Mouse (Mus musculus): ENCODE results near the gene Sept12.

The Sept12 gene

DNA sequence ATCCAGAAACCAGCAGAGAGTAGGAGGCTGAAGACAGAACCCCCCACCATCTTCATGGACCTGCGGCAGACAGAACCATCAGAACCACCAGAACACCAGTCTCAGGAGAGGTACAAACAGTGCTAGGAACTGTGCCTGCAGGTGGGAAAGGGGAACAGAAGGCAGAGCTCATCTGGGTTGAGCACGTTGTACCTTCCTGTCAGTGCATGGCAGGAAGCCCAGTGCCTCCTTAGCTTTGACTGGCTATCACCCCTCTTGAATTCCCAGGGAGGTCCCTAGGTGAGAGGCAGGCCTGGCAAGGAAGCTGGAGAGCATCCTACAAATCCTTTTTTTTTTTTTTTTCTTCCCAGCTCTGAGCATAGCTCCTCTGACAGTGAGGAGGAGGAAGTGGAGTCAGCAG is 21.5 kb downstream of the Sept12 start:
- intact Hi-C loops (cut with DNase I) = no loop called here

DNA sequence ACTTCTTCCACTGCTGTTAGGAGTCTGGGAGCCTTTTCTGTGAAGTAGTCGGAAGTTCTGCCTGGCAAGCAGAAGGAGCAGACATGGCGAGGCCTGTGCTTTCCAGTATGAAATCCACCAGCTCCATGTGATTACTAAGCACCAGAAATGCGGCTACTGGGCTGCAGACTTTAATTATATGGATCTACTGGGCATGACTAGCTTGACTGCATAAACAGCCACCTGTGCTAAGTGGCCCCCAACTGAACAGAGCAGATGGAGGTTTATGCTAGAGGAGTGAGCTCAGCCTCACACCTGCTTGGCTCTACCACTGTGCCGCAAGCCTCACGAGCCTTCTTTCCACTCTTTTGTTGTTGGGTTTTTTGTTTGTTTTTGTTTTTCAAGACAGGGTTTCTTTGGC is 23.1 kb downstream of the Sept12 start:
- intact Hi-C loops (cut with DNase I) = no loop called here

GRCm38 (mm10) chr16:4971626-4972025 is 26.0 kb downstream of the Sept12 start:
- intact Hi-C loops (cut with DNase I) = no loop called here

- intact Hi-C loops (cut with DNase I) = loop anchor here (5.0 kb wide), 1 partner anchor 48 kb away; no protein-coding TSS in a partner anchor
Measured at GRCm38 (mm10) chr16:4969055-4969843, 28.4 kb downstream of the Sept12 start.

DNA sequence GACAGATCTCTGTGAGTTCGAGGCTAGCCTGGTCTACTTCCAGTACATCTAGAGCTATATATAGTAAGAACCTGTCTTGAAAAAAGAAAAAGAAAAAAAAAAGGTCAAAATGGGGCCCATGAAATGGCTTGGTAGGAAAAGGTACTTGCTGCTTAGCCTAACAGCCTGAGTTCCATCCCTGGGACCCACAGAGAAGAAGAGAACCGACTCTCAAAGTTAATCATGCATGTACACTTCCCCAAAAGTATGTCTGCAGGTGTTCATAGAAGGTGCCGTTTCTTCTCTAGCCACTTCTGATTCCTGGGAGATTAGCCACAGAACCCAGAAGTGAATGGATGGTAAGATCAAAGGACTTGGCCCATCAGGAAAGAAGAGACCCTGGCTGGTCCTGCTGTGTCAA is 29.2 kb downstream of the Sept12 start:
- intact Hi-C loops (cut with DNase I) = loop anchor here (5.0 kb wide), 1 partner anchor 49 kb away; no protein-coding TSS in a partner anchor

DNA sequence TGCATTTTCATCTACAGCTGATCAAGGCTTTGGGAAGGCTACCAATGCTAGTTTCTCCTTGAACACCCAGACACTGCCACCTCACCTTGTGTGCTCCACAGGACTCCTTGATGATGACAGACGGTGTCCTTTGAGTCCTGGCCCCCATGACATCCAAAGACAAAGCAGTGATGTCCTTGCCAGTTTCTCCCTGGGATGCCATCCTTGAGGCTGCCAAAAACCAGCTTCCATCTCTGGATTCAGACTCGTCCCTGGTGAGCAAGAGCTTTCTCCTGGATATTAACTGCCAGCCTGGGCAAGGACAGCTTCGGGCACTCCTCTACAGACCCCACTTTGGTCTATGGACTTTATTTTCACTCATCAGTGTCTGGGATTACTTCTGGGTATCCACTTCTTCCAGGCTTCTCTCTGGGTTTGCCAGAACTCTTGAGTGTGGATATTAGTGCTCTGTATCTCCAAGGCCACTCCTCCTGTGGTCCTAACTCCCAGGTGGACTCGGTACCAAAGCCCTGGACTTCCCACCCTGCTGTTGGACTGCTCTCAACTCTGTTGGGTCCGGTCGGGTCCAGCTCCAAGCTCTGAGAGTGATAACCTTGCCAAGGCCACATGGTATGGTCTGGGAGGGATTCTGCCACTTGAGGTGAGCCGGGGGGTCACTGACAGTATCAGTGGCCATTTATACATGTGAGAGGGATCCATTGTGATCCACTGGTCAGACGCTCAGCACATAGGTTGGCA is 32.1 kb downstream of the Sept12 start:
- intact Hi-C loops (cut with DNase I) = loop anchor here (5.0 kb wide), 1 partner anchor 52 kb away; no protein-coding TSS in a partner anchor

GRCm38 (mm10) chr16:4964731-4965391 is 32.8 kb downstream of the Sept12 start:
- intact Hi-C loops (cut with DNase I) = loop anchor here (5.0 kb wide), 1 partner anchor 52 kb away; no protein-coding TSS in a partner anchor

DNA sequence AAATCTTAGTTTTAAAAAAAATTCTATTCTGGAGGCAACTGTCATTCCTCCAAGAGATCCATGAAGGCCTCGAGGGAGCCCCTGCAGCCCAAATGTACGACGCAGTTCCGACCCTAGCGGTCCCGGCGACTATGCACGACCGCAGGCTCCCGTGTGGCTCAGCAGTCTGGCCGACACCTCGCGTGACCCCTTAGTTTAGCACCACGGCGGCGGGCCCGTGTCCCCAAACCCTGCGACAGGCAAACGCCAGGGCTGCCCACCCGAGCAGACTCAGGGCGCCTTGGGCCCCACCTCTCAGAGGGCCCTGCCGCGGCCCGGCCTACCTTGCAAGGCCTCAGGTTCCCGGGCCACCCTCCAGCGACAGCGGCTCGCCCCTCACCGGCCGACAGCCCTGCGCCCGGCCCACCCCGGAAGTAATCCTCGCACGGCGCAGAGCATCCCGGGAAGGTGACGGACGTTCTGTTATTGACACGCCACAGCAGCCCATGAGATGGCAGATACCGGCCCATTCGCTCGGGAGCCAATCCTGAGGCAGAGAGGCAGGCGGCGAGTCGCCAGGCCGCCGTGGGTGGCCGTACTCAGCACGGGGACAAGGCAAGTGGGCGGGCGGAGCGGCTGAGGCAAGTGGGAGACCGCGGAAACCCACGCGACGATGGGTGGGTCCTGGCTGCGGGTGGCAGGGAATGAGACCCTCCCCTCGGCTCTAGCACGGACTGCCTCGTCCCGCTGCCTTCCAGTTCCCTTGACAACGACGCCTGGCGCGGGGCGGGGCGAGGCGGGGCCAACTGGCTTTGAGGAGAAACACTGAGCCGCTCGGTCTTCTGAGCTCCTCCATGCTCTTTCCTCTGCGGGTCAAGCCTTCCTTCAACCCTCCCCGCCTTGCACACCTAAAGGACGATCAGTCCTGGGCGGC is 33.6 kb downstream of the Sept12 start, which contains the start of gene Anks3:
TSS of gene Anks3 (minus strand) at position 409 of the 913 bp plus-strand sequence.
- intact Hi-C loops (cut with DNase I) = no loop called here

GRCm38 (mm10) chr16:4963346-4963745 is 34.3 kb downstream of the Sept12 start:
- intact Hi-C loops (cut with DNase I) = no loop called here

GRCm38 (mm10) chr16:4960260-4960659 is 37.4 kb downstream of the Sept12 start:
- intact Hi-C loops (cut with DNase I) = no loop called here

DNA sequence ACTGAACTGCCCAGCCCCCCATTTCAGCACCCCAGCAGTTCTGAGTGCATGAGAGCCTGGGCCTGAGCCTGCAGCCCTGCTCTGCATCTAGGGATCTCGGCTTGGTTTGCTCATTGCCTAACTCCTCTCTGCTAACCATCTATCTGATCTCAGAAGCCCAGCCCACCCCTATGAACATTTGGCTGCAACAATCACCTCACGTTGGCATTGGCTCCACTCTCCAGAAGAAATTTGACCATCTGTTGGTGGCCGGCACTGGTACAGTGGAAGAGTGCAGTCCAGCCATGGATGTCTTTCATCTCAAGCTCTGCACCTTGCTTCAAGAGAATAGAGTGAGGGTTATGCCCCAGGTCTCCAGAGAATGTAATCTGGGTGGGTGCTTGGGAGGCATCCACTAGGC is 40.2 kb downstream of the Sept12 start:
- intact Hi-C loops (cut with DNase I) = no loop called here

DNA sequence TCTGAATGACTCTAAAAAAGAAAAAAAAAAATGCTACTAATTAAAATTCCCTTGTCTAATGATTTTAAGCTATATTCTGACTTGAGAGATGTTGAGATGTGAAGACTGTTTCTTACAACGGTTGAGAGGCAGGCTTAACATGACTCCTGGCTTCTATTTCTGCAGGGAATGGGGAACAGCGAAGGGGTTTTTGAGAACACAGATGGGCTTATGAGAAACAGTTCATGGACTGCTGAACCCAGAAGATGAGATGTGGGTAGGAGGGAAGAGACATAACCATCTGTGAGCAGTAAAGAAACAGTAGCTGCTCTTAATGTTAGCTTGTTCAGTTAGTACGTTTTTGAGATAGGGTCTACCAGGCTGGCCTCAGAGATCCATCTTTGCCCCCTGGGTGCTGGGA is 41.0 kb downstream of the Sept12 start:
- intact Hi-C loops (cut with DNase I) = no loop called here

DNA sequence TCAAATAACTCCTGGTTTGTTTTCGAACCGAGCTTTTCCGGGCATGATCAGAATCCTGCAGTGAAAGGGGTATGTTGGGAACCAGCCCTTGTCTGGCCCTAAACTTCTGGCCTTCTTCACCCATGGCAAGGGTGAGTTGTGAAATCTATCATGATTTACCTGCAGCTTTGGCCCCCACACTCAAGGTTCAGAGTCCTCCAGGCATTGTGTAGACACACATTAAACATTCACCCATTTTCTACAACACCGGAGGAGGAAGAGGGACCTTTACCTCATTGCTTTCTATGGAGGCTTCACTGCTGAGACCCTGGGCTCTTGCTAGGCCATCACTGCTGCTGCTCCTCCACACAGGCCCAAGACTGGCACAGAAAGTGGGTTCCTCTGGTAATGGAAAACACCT is 50.3 kb downstream of the Sept12 start:
- intact Hi-C loops (cut with DNase I) = no loop called here

DNA sequence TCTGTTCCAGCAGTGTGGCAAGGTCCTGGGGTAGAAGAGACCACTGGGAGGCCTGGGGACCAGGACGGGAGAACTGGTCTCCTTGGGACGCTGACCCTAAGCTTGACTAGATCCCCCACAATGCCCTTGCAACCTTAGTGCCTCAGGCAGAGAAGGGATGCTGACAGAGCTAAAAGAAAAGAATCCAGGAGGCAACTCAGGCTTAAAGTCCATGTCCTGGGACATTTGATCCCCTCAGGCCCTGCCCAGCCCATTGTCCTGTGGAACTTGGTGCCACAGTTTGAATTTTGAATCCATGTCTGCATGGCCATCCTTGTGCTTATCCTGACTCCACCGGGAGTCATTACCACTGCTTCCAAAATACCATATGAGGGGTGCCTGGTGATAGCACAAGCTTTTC is 51.5 kb downstream of the Sept12 start:
- intact Hi-C loops (cut with DNase I) = no loop called here

- intact Hi-C loops (cut with DNase I) = no loop called here
Measured at GRCm38 (mm10) chr16:4945415-4945814, 52.2 kb downstream of the Sept12 start.

- intact Hi-C loops (cut with DNase I) = no loop called here
Measured at GRCm38 (mm10) chr16:4943431-4943830, 54.2 kb downstream of the Sept12 start.

- intact Hi-C loops (cut with DNase I) = no loop called here
Measured at GRCm38 (mm10) chr16:4942868-4943267, 54.8 kb downstream of the Sept12 start.

- intact Hi-C loops (cut with DNase I) = no loop called here
Measured at GRCm38 (mm10) chr16:4941016-4941415, 56.6 kb downstream of the Sept12 start.

DNA sequence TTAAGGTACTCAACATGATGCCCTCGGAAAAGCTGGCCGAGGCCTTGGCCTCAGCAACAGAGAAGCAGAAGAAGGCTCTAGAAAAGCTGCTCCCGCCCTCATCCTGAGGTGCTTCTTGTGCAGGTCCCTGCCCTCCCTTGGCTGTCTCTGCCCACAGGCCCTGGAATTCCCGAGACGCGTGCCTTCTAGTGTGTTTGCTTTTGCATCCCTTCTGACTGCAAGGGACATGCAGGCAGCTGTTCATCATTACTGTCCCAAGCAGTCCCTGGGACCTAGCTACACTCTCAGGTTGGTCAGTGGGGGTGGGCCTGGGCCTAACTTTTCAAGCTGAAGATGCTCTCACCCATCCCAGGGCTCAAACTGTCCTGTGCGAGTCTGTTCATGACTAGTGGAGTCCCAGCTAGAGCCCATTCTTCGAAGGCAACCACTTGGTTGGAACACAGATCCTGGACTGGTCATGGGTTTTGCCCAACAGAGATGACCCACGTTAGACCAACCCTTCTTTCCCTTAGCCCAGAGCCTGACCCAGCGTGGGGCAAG is 57.3 kb downstream of the Sept12 start:
- intact Hi-C loops (cut with DNase I) = no loop called here

- intact Hi-C loops (cut with DNase I) = no loop called here
Measured at GRCm38 (mm10) chr16:4939412-4939811, 58.2 kb downstream of the Sept12 start.

Data from adrenal gland (tissue).